Mouse (Mus musculus): ENCODE results near the gene Itgae.

GRCm38 (mm10) chr11:73098860-73099259 is 8.5 kb downstream of the Itgae start:
- TF ChIP-seq GATA1 (IDR thresholded peaks at IDR 0.05; ENCODE audit: low read length) (no peak), TAL1 (IDR thresholded peaks at IDR 0.05; ENCODE audit: low read length) (no peak)
